Mouse (Mus musculus) midbrain, embryonic 12.5 days (tissue): ENCODE data around the gene Lama1. TPM values are rescaled to one million over a fixed set of nuclear protein-coding genes. Genes with fewer than 3 reads are reported as not detected.

Experiments used
- ATAC-seq: fragments of 200-750 bp; cut with Nextera tagmentation; 2 replicates; pipeline ENCODE4 v1.8.0; 2017; ENCODE audit warnings: low read depth, moderate TSS enrichment, moderate library complexity; ENCODE audit not compliant: low FRiP score
- H3K27ac ChIP-seq: fragments of 300-500 bp; sonication (generic); replicated peaks from 2 replicates; pipeline ENCODE4 v1.5.1; 2016; ENCODE audit warnings: mild to moderate bottlenecking
- H3K27me3 ChIP-seq: fragments of 300-500 bp; sonication (generic); 2 replicates; pipeline ENCODE4 v1.6.1; 2016; ENCODE audit warnings: mild to moderate bottlenecking
- H3K36me3 ChIP-seq: fragments of 300-500 bp; sonication (generic); 2 replicates; pipeline ENCODE4 v1.6.1; 2016
- H3K4me1 ChIP-seq: fragments of 300-500 bp; sonication (generic); 2 replicates; pipeline ENCODE4 v1.6.1; 2016
- H3K4me2 ChIP-seq: fragments of 300-500 bp; sonication (generic); replicated peaks from 2 replicates; pipeline ENCODE4 v1.6.1; 2016; ENCODE audit warnings: mild to moderate bottlenecking, moderate library complexity
- H3K4me3 ChIP-seq: fragments of 300-500 bp; sonication (generic); 2 replicates; pipeline ENCODE4 v1.5.1; 2016; ENCODE audit warnings: mild to moderate bottlenecking
- H3K9ac ChIP-seq: fragments of 300-500 bp; sonication (generic); replicated peaks from 2 replicates; pipeline ENCODE4 v1.6.1; 2016; ENCODE audit warnings: mild to moderate bottlenecking, moderate library complexity
- H3K9me3 ChIP-seq: fragments of 300-500 bp; sonication (generic); 2 replicates; pipeline ENCODE4 v1.6.1; 2016; ENCODE audit warnings: mild to moderate bottlenecking
- WGBS: fragments of 180-500 bp; shearing (Covaris S2); methylation state at CpG from one replicate; pipeline ENCODE4 v1.1.7; 2016; 5-methylcytosine and 5-hydroxymethylcytosine counted together
- polyA plus RNA-seq: library from polyadenylated mRNA; unstranded; fragments of >200 nt; fragmentation: Nextera tagmentation; extraction: Ambion mirVana; gene quantifications from 2 replicates; pipeline ENCODE4 v1.2.1, GENCODE M21; 2016

Lama1 gene
- 23.2 and 25.8 TPM in 2 replicates for polyA plus RNA-seq

DNA sequence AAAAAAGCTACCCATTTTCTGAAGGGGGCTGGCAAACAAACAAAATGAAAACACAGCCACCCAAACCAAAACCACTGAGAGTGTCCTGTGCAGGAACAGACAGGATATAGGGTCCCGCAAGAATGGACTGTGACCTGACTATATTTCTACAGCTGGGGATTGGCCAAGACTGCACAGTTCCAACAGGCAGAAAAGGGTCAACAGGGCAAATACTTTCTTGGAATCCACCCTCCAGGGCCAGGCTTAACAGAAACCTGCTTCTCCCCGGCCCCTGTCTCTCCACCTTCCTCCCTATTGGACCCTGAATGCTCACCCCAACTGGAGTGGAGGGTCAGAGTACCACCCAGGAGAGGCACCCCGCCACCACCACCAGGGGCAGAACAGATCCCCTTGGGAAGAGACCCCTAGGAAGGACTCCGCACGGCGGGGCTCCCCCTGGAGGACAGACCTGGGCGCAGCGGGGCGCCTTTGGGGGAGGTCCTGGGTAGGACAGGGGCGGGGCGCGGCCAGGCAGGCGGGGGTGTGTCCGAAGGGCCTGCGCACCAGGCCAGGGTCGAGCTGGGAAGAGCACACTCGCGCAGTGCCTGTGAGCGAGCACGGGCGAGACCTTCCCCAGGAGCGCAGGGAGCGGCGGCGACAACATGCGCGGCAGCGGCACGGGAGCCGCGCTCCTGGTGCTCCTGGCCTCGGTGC, at the start of gene Lama1:
TSS of gene Lama1 (plus strand) at position 566 of the 693 bp plus-strand sequence.
- Histone ChIP-seq H3K4me2 (peak within 1 kb of the TSS; percentile 78), H3K9ac (peak within 1 kb of the TSS; percentile 76), H3K27me3 (peaks cover 3% of the 10 kb centered on the region), H3K4me3 (peak within 1 kb of the TSS; percentile 62), H3K4me1 (peaks cover 43% of the 10 kb centered on the region), H3K27ac (peak within 1 kb of the TSS; percentile 80), H3K36me3 (no peaks in the 10 kb centered on the region), H3K9me3 (no peaks in the 10 kb centered on the region)
- peak; percentile 85 for ATAC-seq
- 2% methylated on average over 32 of the region's 32 CpGs for WGBS

DNA sequence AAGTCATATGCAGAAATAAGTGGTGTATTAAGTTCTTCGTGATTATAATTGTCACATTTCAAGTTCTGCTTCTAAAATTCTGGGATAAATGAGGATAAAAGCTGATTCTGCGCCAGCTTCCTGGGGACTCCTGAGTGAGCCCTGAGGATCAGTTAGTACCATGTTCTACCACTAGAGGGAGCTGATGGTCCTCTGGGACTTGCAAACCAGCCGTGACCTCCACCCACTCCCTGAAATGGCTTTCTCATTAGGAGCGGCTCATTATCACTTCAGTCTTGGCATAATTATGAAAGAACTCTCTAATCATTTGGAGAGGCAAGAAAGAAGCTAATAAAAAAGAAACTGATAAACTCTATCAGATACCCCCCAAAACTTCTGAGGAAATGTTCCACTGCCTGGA, 45.6 kb upstream of the Lama1 start:
- 25% methylated on average over 4 of the region's 4 CpGs for WGBS
- no peak overlapping the region for H3K9ac ChIP-seq
- H3K27ac ChIP-seq = no peak overlapping the region
- no peak overlapping the region for H3K4me2 ChIP-seq
- H3K4me3 ChIP-seq = no peak overlapping the region
- H3K9me3 ChIP-seq = no peaks in the 10 kb centered on the region
- 0 out of 2 replicates have a peak, but pooled peaks cover 3% of the 10 kb centered on the region for H3K27me3 ChIP-seq
- no peaks in the 10 kb centered on the region for H3K4me1 ChIP-seq
- H3K36me3 ChIP-seq = no peaks in the 10 kb centered on the region
- ATAC-seq = no peak

DNA sequence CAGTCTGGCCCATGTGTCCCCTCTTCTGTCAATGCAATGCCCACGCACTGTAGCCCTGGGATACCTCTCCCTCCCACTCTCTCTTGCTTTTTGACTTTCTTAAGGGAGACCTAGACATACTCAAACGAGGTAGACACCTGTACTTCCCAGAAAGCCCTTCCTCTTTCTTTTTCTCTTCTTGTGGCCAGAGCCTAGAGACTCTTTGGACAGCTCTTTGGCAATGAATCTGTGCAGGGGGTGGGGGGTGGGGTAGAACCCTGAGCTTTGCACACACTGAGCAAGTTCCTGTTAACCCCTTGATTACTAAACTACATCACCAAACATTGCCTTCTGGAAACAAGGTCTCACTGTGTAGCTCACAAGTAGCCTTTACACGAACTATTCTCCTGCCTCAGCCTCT, 32.8 kb upstream of the Lama1 start:
- Histone ChIP-seq H3K36me3 (no peaks in the 10 kb centered on the region), H3K4me3 (no peak overlapping the region), H3K9ac (no peak overlapping the region), H3K27me3 (no peaks in the 10 kb centered on the region), H3K4me2 (no peak overlapping the region), H3K4me1 (no peaks in the 10 kb centered on the region), H3K9me3 (no peaks in the 10 kb centered on the region), H3K27ac (no peak overlapping the region)
- WGBS = 74% methylated on average over 3 of the region's 3 CpGs
- no peak for ATAC-seq

DNA sequence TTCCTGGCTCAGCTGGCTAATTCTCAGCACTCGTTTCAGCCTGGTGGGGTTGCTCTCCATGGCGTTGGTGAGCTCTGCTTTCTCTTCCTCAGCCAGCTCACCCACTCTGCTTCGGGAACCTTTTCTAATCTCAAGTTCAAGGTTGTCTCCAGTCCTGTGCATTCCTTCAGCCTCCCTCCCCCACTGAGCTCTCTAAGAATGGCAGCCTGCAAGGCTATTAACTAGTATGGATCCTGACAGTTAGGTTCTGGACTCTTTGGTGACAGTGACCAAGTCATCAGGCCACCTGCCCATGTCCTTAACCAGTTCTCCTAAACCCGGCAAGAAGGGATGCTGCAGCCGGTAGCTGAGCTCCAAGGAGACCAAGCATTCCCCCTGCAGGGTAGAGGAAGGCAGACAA, 30.1 kb upstream of the Lama1 start:
- no peak overlapping the region for H3K4me3 ChIP-seq
- H3K36me3 ChIP-seq = no peaks in the 10 kb centered on the region
- H3K4me1 ChIP-seq = no peaks in the 10 kb centered on the region
- no peak overlapping the region for H3K27ac ChIP-seq
- ATAC-seq = no peak
- H3K9me3 ChIP-seq = no peaks in the 10 kb centered on the region
- H3K4me2 ChIP-seq = no peak overlapping the region
- WGBS = 70% methylated on average over 5 of the region's 5 CpGs
- no peak overlapping the region for H3K9ac ChIP-seq
- H3K27me3 ChIP-seq = no peaks in the 10 kb centered on the region

DNA sequence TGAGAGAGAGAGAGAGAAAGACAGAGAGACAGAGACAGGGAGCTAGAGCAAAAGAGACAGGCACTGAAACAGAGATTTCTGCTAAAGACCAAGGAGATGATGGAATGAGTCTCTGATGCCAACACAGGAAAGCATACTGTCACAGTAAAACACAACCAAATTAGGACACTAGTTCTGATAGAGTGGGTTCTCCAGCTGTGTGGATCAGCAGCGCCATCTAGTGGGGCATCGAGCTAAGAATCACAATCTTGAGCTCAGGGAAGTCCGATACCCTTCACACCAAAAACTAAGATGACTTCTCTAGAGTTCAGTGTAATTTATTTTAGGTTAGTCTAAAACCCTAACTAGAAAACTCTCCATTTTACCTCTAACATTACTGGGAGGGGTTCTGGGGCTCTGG, 29.1 kb upstream of the Lama1 start:
- WGBS = 18% methylated on average over 3 of the region's 3 CpGs

DNA sequence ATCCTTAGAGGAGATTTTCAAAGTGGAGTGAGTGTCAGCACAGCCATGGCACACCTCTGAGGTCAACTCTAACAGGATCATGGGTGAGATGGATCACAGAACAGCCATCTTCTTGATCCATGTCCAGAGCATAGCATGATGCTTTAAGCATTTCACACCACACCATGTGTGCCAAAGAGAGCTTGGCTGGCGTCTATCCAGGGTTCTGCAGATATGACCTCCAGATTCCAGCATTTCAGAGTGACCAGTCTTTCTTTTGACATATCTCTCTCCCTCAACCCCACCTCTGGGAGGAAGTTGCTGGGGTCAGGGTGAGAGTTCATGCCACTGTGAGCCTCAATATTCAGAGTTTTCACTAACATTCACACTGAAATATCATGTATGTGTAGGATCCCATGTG, 18.5 kb upstream of the Lama1 start:
- no peaks in the 10 kb centered on the region for H3K27me3 ChIP-seq
- H3K4me2 ChIP-seq = no peak overlapping the region
- no peak for ATAC-seq
- 84% methylated on average over 1 of the region's 1 CpGs for WGBS
- no peak overlapping the region for H3K27ac ChIP-seq
- H3K4me3 ChIP-seq = no peak overlapping the region
- no peaks in the 10 kb centered on the region for H3K36me3 ChIP-seq
- no peaks in the 10 kb centered on the region for H3K9me3 ChIP-seq
- no peaks in the 10 kb centered on the region for H3K4me1 ChIP-seq
- no peak overlapping the region for H3K9ac ChIP-seq

More for the DNA sequence above, 29.1 kb upstream of the Lama1 start:
- Histone ChIP-seq H3K27me3 (no peaks in the 10 kb centered on the region), H3K27ac (no peak overlapping the region), H3K9ac (no peak overlapping the region), H3K9me3 (no peaks in the 10 kb centered on the region), H3K4me2 (no peak overlapping the region), H3K4me1 (no peaks in the 10 kb centered on the region), H3K4me3 (no peak overlapping the region), H3K36me3 (no peaks in the 10 kb centered on the region)
- no peak for ATAC-seq

DNA sequence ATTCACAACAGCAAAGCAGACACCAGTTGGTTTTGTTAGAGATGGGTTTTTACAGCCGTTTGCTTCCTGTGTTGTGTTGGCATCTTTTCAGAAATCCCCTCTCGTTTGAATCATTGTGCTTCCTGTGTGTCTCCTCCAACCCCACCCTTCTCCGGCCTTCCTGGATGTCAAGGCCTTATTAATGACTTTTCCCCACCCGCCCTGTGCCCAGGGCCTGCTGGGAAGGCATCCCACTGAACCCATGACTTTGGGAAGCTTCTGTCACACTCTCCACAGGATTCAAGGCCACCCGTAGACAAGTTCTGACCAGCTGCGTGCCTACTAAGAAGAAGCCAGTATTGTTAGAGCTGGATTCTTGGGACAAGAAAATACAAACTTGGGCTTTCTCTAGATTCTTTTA, 16.0 kb upstream of the Lama1 start:
- no peak for ATAC-seq
- Histone ChIP-seq H3K9me3 (no peaks in the 10 kb centered on the region), H3K9ac (no peak overlapping the region), H3K4me3 (no peak overlapping the region), H3K4me1 (no peaks in the 10 kb centered on the region), H3K27ac (no peak overlapping the region), H3K4me2 (no peak overlapping the region), H3K36me3 (no peaks in the 10 kb centered on the region), H3K27me3 (no peaks in the 10 kb centered on the region)
- WGBS = 78% methylated on average over 6 of the region's 6 CpGs

- H3K4me3 ChIP-seq = no peak overlapping the region
- no peaks in the 10 kb centered on the region for H3K36me3 ChIP-seq
- WGBS = 28% methylated on average over 14 of the region's 14 CpGs
- no peak overlapping the region for H3K4me2 ChIP-seq
- ATAC-seq = no peak
- no peak overlapping the region for H3K27ac ChIP-seq
- H3K9ac ChIP-seq = no peak overlapping the region
- no peaks in the 10 kb centered on the region for H3K4me1 ChIP-seq
- H3K27me3 ChIP-seq = no peaks in the 10 kb centered on the region
- H3K9me3 ChIP-seq = no peaks in the 10 kb centered on the region
Measured at GRCm38 (mm10) chr17:67685022-67685743, 11.9 kb upstream of the Lama1 start.

GRCm38 (mm10) chr17:67687505-67687904, 9.6 kb upstream of the Lama1 start:
- H3K36me3 ChIP-seq = no peaks in the 10 kb centered on the region
- no peaks in the 10 kb centered on the region for H3K27me3 ChIP-seq
- no peaks in the 10 kb centered on the region for H3K4me1 ChIP-seq
- no peak overlapping the region for H3K4me3 ChIP-seq
- H3K27ac ChIP-seq = no peak overlapping the region
- H3K9me3 ChIP-seq = no peaks in the 10 kb centered on the region
- no peak for ATAC-seq
- H3K9ac ChIP-seq = no peak overlapping the region
- WGBS = 58% methylated on average over 6 of the region's 6 CpGs
- H3K4me2 ChIP-seq = no peak overlapping the region

DNA sequence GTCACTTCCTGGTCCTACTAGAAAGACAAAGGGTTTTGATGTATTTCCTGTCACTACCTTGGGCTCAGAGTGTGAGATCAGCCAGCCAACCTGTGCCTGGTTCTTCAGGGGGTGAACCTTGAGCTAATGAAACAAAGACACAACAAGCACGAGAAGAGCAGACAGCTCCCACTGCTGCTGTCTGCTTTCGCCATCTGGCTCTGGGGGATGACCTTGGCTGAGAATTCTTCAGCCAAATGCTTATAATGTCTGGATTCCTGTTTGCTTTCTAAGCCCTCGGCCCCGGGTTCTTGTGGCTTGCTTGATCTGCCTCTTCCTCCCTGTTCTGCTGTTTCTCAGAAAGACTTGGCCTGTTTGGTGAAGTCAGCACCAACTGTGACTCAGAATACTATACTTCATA, 6.4 kb upstream of the Lama1 start:
- Histone ChIP-seq H3K36me3 (no peaks in the 10 kb centered on the region), H3K4me1 (no peaks in the 10 kb centered on the region), H3K4me2 (no peak overlapping the region), H3K9ac (no peak overlapping the region), H3K4me3 (no peak overlapping the region), H3K9me3 (no peaks in the 10 kb centered on the region), H3K27ac (no peak overlapping the region), H3K27me3 (peaks cover 3% of the 10 kb centered on the region)
- WGBS = 69% methylated on average over 4 of the region's 4 CpGs
- no peak for ATAC-seq

DNA sequence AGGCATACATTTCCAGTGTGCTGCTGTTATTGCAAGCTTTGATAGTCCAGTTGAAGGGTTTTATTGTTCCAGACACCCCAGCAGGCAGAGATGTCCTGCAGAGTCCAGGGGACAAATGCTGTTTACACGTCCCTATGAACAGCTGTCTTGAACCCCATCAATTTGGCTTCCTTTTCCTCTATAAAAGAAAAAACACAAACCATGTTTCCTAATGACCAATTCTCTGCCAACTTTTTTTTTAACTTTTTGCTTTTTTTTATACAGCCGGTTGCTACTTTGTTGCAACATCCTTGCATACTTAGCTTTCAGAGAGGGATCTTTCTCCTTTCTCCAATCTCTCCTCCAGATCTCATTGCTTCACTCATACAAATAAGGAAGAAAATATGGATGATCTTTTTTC, 4.4 kb upstream of the Lama1 start:
- Histone ChIP-seq H3K4me2 (no peak overlapping the region), H3K9me3 (no peaks in the 10 kb centered on the region), H3K4me3 (no peak overlapping the region), H3K36me3 (no peaks in the 10 kb centered on the region), H3K4me1 (peaks cover 9% of the 10 kb centered on the region; the same call in 1 of the 2 replicates), H3K27me3 (peaks cover 3% of the 10 kb centered on the region), H3K9ac (no peak overlapping the region), H3K27ac (no peak overlapping the region)
- WGBS = 70% methylated on average over 2 of the region's 2 CpGs
- no peak for ATAC-seq

GRCm38 (mm10) chr17:67693861-67694260, 3.2 kb upstream of the Lama1 start:
- WGBS = 62% methylated on average over 2 of the region's 3 CpGs
- no peak overlapping the region for H3K27ac ChIP-seq
- H3K27me3 ChIP-seq = peaks cover 3% of the 10 kb centered on the region
- no peak overlapping the region for H3K4me3 ChIP-seq
- H3K4me2 ChIP-seq = no peak overlapping the region
- no peak for ATAC-seq
- H3K4me1 ChIP-seq = peaks cover 21% of the 10 kb centered on the region
- H3K36me3 ChIP-seq = no peaks in the 10 kb centered on the region
- no peaks in the 10 kb centered on the region for H3K9me3 ChIP-seq
- H3K9ac ChIP-seq = no peak overlapping the region
